Mouse (Mus musculus): ENCODE results near the gene Aatk. TPM values are rescaled to one million over a fixed set of nuclear protein-coding genes. Genes with fewer than 3 reads are reported as not detected.

The Aatk gene
- polyA plus RNA-seq, 1 experiment from 2014 or later: 17.6 TPM

DNA sequence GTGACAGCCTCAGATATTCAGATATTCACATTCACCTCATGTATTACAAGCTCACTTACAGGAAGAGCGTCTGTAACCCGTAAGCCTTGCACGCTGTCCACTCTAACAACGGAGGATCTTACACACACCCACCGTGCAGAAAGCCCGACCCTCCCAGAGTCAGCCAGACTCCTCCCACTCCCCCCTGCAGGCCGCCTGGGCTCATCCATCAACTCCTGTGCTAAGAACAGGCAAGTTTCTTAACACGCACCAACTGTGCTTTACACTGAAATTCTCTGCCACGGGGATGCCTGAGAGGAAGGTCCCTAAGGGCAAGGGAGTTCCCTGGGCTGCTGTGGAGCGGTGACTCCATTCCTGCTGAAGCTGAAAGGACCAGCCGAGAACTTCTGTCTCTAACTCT is 22.3 kb upstream of the Aatk start:
- Histone ChIP-seq H3K4me3 (no peak overlapping the region), H3K27me3 (replicated peaks) (no peaks in the 10 kb centered on the region), H3K4me1 (peaks cover 7% of the 10 kb centered on the region), H3K27ac (no peak overlapping the region), H3K9ac (peak overlapping the region; percentile 13; the same call in 1 of the 2 replicates), H3K9me3 (no peaks in the 10 kb centered on the region), H3K4me2 (replicated peaks) (no peak overlapping the region; the same call in 1 of the 2 replicates), H3K36me3 (peaks cover 94% of the 10 kb centered on the region)
- no peak for ATAC-seq (ENCODE audit: low FRiP score, low read depth)
- WGBS: 20% methylated on average over 11 of the region's 11 CpGs

- 55% methylated on average over 17 of the region's 17 CpGs for WGBS
- Histone ChIP-seq H3K4me2 (replicated peaks) (no peak overlapping the region), H3K27ac (no peak overlapping the region), H3K4me3 (no peak overlapping the region), H3K4me1 (peaks cover 7% of the 10 kb centered on the region), H3K9me3 (no peaks in the 10 kb centered on the region), H3K9ac (0 out of 2 replicates have a peak overlapping the region, but pooled peaks have one; percentile 29), H3K36me3 (peaks cover 94% of the 10 kb centered on the region), H3K27me3 (replicated peaks) (no peaks in the 10 kb centered on the region)
- ATAC-seq (ENCODE audit: low FRiP score, low read depth): no peak
Measured at GRCm38 (mm10) chr11:120067834-120068233, 20.9 kb upstream of the Aatk start.

DNA sequence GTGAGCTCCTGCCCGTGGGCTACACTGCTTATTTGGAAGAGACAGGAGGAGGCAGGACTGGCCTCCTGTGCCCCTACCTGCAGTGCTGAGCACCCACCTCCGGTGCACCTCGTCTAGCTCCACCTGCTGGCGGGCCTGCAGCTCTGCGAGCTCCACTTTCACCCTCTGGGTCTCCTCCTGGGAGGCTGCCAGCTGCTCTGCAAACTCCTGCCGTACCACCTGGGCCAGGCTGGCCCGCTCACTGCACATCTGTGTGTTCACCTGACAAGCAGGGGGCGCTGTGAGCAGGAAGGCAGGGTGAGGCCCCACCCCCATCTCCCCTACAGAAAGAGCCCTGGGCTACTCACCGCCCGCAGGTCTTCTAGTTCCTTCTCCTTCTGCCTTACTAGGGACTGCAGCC is 18.3 kb upstream of the Aatk start:
- no peak for ATAC-seq (ENCODE audit: low FRiP score, low read depth)
- Histone ChIP-seq H3K4me1 (peaks cover 7% of the 10 kb centered on the region), H3K9me3 (no peaks in the 10 kb centered on the region)

GRCm38 (mm10) chr11:120064668-120065040 is 17.7 kb upstream of the Aatk start:
- peaks cover 63% of the 10 kb centered on the region for H3K36me3 ChIP-seq
- H3K4me3 ChIP-seq: no peak overlapping the region
- H3K9me3 ChIP-seq: no peaks in the 10 kb centered on the region
- H3K4me2 ChIP-seq (replicated peaks): no peak overlapping the region
- WGBS: 92% methylated on average over 11 of the region's 11 CpGs
- H3K9ac ChIP-seq: peak overlapping the region; percentile 9; the same call in 1 of the 2 replicates
- H3K27ac ChIP-seq: no peak overlapping the region
- ATAC-seq (ENCODE audit: low FRiP score, low read depth): no peak
- peaks cover 4% of the 10 kb centered on the region for H3K4me1 ChIP-seq
- H3K27me3 ChIP-seq (replicated peaks): no peaks in the 10 kb centered on the region

More for the DNA sequence above, 18.3 kb upstream of the Aatk start:
- 36% methylated on average over 10 of the region's 10 CpGs for WGBS
- Histone ChIP-seq H3K4me2 (replicated peaks) (no peak overlapping the region), H3K36me3 (peaks cover 69% of the 10 kb centered on the region), H3K9ac (no peak overlapping the region), H3K27me3 (replicated peaks) (no peaks in the 10 kb centered on the region), H3K27ac (no peak overlapping the region), H3K4me3 (no peak overlapping the region)

DNA sequence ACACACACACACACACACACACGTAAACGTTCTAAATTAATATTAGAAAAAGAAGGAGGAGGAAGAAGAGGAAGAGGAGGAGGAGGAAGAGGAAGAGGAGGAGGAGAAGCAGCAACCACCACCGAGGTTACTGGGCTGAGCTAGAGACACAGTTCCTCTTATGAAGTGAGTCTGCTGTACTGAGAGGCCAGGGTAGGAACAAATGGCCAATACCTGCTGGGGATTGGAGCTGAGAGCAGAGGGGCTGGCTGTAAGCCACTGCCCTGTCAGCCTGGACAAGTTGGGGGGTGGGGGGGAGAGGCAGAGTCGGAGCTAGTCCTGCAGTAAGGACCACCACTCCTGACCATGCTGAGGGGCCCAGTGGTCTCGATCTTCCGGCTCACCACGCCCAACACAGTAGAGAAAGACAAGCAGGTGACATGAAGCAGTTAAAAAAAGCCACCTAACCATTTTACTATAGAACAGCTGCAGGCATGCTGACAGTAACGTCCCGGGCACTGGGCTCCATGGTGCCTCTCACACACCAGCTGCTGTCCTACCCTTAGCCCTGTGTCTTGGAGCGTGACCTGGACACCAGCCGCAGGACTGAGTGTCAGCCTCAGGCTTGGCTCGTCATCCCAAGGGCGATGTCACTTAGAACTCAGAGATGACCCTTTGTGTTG is 17.2 kb upstream of the Aatk start:
- Histone ChIP-seq H3K4me2 (replicated peaks) (no peak overlapping the region), H3K27me3 (replicated peaks) (no peaks in the 10 kb centered on the region), H3K4me1 (no peaks in the 10 kb centered on the region), H3K9ac (peak overlapping the region; percentile 9; the same call in 1 of the 2 replicates), H3K36me3 (peaks cover 59% of the 10 kb centered on the region), H3K27ac (no peak overlapping the region), H3K4me3 (no peak overlapping the region), H3K9me3 (no peaks in the 10 kb centered on the region)
- 89% methylated on average over 13 of the region's 13 CpGs for WGBS
- no peak for ATAC-seq (ENCODE audit: low FRiP score, low read depth)

DNA sequence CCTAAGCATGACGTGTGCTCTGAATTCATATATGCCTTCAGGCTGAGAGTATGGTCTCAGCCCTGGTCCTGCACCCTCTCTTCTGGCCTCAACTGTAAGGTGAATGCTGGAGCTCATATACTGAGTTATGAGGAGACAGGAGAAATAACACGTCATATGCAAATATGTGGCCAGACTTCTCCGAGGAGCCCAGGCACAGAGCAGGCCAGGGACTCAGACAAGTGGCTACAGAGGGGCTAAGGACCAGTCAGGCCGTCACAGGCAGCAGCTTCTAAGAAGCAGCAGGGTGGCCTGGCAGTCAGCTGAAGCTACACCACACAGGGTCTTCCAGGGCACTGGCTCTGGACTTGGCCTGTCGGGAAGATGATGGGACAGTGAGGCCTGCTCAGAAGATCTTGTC is 16.4 kb upstream of the Aatk start:
- 82% methylated on average over 5 of the region's 5 CpGs for WGBS
- Histone ChIP-seq H3K27ac (no peak overlapping the region), H3K27me3 (replicated peaks) (no peaks in the 10 kb centered on the region), H3K4me1 (no peaks in the 10 kb centered on the region), H3K9ac (no peak overlapping the region), H3K4me3 (no peak overlapping the region), H3K9me3 (no peaks in the 10 kb centered on the region), H3K36me3 (peaks cover 52% of the 10 kb centered on the region), H3K4me2 (replicated peaks) (no peak overlapping the region)
- ATAC-seq (ENCODE audit: low FRiP score, low read depth): no peak

DNA sequence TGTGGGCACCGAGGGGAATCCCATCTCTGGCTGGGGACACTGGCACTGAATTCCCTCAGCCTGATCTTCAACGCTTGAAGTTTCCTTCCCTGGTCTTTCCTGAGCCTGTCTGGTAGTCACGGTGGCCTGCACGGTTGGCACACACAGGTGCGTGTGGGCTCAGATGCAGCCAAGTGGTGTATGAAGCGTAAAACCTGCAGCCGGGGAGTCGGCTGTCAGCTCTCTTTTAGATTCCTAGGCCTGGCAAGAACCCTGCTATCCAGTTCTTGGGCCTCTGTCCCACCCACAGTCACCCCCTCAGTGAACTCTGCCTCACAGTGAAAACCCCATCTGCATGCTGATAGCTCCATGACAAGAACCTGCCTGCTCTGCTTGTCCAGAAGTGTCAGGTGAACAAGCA is 13.7 kb upstream of the Aatk start:
- Histone ChIP-seq H3K27ac (no peak overlapping the region), H3K4me3 (no peak overlapping the region), H3K36me3 (peaks cover 26% of the 10 kb centered on the region), H3K9ac (no peak overlapping the region), H3K9me3 (no peaks in the 10 kb centered on the region), H3K4me2 (replicated peaks) (no peak overlapping the region), H3K27me3 (replicated peaks) (no peaks in the 10 kb centered on the region), H3K4me1 (no peaks in the 10 kb centered on the region)
- no peak for ATAC-seq (ENCODE audit: low FRiP score, low read depth)
- 86% methylated on average over 8 of the region's 8 CpGs for WGBS

GRCm38 (mm10) chr11:120055953-120056732 is 9.2 kb upstream of the Aatk start:
- no peak overlapping the region for H3K4me3 ChIP-seq
- H3K27me3 ChIP-seq (replicated peaks): no peaks in the 10 kb centered on the region
- whole genome bisulfite sequencing: 91% methylated on average over 12 of the region's 12 CpGs
- H3K4me1 ChIP-seq: peaks cover 6% of the 10 kb centered on the region; the same call in 1 of the 2 replicates
- H3K36me3 ChIP-seq: no peaks in the 10 kb centered on the region
- no peaks in the 10 kb centered on the region for H3K9me3 ChIP-seq
- H3K27ac ChIP-seq: no peak overlapping the region
- ATAC-seq (ENCODE audit: low FRiP score, low read depth): no peak
- H3K9ac ChIP-seq: no peak overlapping the region
- H3K4me2 ChIP-seq (replicated peaks): no peak overlapping the region

DNA sequence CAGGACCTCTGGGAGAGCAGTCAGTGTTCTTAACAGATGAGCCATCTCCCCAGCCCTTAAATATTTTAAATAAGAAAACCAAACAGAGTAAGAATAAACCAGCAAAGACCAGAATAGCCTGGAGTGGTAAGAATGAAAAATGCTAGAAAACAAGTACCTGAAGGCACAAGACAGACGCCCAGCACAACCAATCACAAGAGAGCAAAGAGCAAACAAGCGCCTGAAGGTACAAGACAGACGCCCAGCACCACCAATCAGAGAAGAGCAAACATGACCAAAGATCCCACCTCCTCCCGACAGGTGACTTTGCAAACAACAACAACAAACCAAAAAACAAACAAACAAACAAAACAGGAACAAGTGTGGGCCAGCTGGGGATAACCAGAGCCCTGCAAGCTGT is 6.9 kb upstream of the Aatk start:
- peaks cover 9% of the 10 kb centered on the region for H3K4me1 ChIP-seq
- no peak overlapping the region for H3K27ac ChIP-seq
- H3K27me3 ChIP-seq (replicated peaks): peaks cover 7% of the 10 kb centered on the region
- WGBS: 82% methylated on average over 4 of the region's 4 CpGs
- no peak overlapping the region for H3K4me2 ChIP-seq (replicated peaks)
- H3K9ac ChIP-seq: no peak overlapping the region
- no peaks in the 10 kb centered on the region for H3K36me3 ChIP-seq
- H3K4me3 ChIP-seq: no peak overlapping the region
- no peaks in the 10 kb centered on the region for H3K9me3 ChIP-seq
- ATAC-seq (ENCODE audit: low FRiP score, low read depth): no peak

- Histone ChIP-seq H3K4me3 (no peak overlapping the region), H3K4me2 (replicated peaks) (no peak overlapping the region), H3K36me3 (no peaks in the 10 kb centered on the region), H3K9me3 (no peaks in the 10 kb centered on the region), H3K27me3 (replicated peaks) (peaks cover 23% of the 10 kb centered on the region), H3K9ac (no peak overlapping the region), H3K27ac (no peak overlapping the region), H3K4me1 (peaks cover 25% of the 10 kb centered on the region)
- whole genome bisulfite sequencing: 78% methylated on average over 9 of the region's 9 CpGs
- ATAC-seq (ENCODE audit: low FRiP score, low read depth): no peak
Measured at GRCm38 (mm10) chr11:120052274-120052673, 5.3 kb upstream of the Aatk start.

GRCm38 (mm10) chr11:120051124-120051811 is 4.3 kb upstream of the Aatk start:
- no peak for ATAC-seq (ENCODE audit: low FRiP score, low read depth)
- H3K4me1 ChIP-seq: peaks cover 31% of the 10 kb centered on the region
- H3K9ac ChIP-seq: no peak overlapping the region
- H3K36me3 ChIP-seq: no peaks in the 10 kb centered on the region
- H3K9me3 ChIP-seq: no peaks in the 10 kb centered on the region
- H3K4me2 ChIP-seq (replicated peaks): no peak overlapping the region
- 40% methylated on average over 14 of the region's 14 CpGs for WGBS
- H3K4me3 ChIP-seq: no peak overlapping the region
- H3K27ac ChIP-seq: no peak overlapping the region
- H3K27me3 ChIP-seq (replicated peaks): peaks cover 28% of the 10 kb centered on the region

GRCm38 (mm10) chr11:120049067-120049466 is 2.1 kb upstream of the Aatk start:
- no peak for ATAC-seq (ENCODE audit: low FRiP score, low read depth)
- Histone ChIP-seq H3K27me3 (replicated peaks) (peaks cover 36% of the 10 kb centered on the region), H3K4me2 (replicated peaks) (no peak overlapping the region), H3K4me3 (no peak overlapping the region), H3K36me3 (no peaks in the 10 kb centered on the region), H3K27ac (no peak overlapping the region), H3K9ac (no peak overlapping the region), H3K4me1 (peaks cover 38% of the 10 kb centered on the region), H3K9me3 (no peaks in the 10 kb centered on the region)
- WGBS: 80% methylated on average over 8 of the region's 8 CpGs
